Mouse (Mus musculus) heart, adult 2 months (tissue): Measurements from ENCODE around the gene Tenm3. TPM values are rescaled to one million over a fixed set of nuclear protein-coding genes. Genes with fewer than 3 reads are reported as not detected.

ENCODE experiments used
- DNase-seq, 2 experiments: peaks; one replicate each; pipeline ENCODE4 v3.0.0; 2021
- H3K27ac ChIP-seq: fragments of 200-600 bp; 2 replicates; pipeline ENCODE4 v1.8.1; 2022
- H3K27me3 ChIP-seq: fragments of 200-500 bp; 2 replicates; pipeline ENCODE4 v1.6.1; 2012; ENCODE audit warnings: mild to moderate bottlenecking, low read length, inconsistent platforms, mixed read lengths; ENCODE audit not compliant: control insufficient read depth, insufficient read depth
- H3K36me3 ChIP-seq: fragments of 200-500 bp; 2 replicates; pipeline ENCODE4 v1.6.1; 2012; ENCODE audit warnings: low read length, inconsistent platforms; ENCODE audit not compliant: control insufficient read depth, insufficient read depth
- H3K4me1 ChIP-seq: fragments of 200-500 bp; 2 replicates; pipeline ENCODE4 v1.6.1; 2011; ENCODE audit warnings: low read length; ENCODE audit not compliant: control insufficient read depth, insufficient read depth
- H3K4me3 ChIP-seq: fragments of 200-600 bp; 2 replicates; pipeline ENCODE4 v1.8.1; 2022
- H3K79me2 ChIP-seq: fragments of 200-500 bp; replicated peaks from 2 replicates; pipeline ENCODE4 v1.6.1; 2012; ENCODE audit warnings: mild to moderate bottlenecking, inconsistent platforms, low read length, moderate library complexity, mixed read lengths; ENCODE audit not compliant: control insufficient read depth, insufficient read depth
- H3K9ac ChIP-seq: fragments of 200-500 bp; 2 replicates; pipeline ENCODE4 v1.6.1; 2012; ENCODE audit warnings: low read depth, mild to moderate bottlenecking, control low read depth, inconsistent platforms, low read length, mixed read lengths
- CTCF ChIP-seq: fragments of 200-600 bp; IDR thresholded peaks from 2 replicates; pipeline ENCODE4 v1.8.1; 2022; ENCODE audit warnings: antibody characterized with exemption, mild to moderate bottlenecking, moderate library complexity
- EP300 ChIP-seq: fragments of 200-500 bp; IDR thresholded peaks from 2 replicates; pipeline ENCODE4 v1.6.1; 2011; ENCODE audit warnings: low read depth, low read length, control low read depth; ENCODE audit not compliant: insufficient read depth
- POLR2A ChIP-seq: fragments of 200-500 bp; IDR thresholded peaks from 2 replicates; pipeline ENCODE4 v1.6.1; 2011; ENCODE audit warnings: mild to moderate bottlenecking, low read depth, low read length, control low read depth; ENCODE audit not compliant: insufficient read depth
- WGBS: fragments of 180-500 bp; shearing (Covaris S2); methylation state at CpG from one replicate; pipeline ENCODE4 v1.1.7; 2018; 5-methylcytosine and 5-hydroxymethylcytosine counted together
- intact Hi-C: fragments of 180-260 bp; cut with DNase I; formaldehyde crosslinking; loops from one replicate; pipeline ENCODE4 v1.15.1; 2025
- polyA plus RNA-seq: library from polyadenylated mRNA; depleted of rRNA; stranded (reverse); fragments of >200 nt; gene quantifications from 2 replicates; pipeline ENCODE4 v1.2.3, GENCODE M21; 2012
- total RNA-seq, 2 experiments: library from RNA; stranded (reverse); gene quantifications; 2 replicates each; pipeline ENCODE4 v1.2.3; 2021

Tenm3 gene
- total and polyA plus RNA-seq, 3 experiments, result 2.0 to 3.8 (median 2.2) TPM

DNA sequence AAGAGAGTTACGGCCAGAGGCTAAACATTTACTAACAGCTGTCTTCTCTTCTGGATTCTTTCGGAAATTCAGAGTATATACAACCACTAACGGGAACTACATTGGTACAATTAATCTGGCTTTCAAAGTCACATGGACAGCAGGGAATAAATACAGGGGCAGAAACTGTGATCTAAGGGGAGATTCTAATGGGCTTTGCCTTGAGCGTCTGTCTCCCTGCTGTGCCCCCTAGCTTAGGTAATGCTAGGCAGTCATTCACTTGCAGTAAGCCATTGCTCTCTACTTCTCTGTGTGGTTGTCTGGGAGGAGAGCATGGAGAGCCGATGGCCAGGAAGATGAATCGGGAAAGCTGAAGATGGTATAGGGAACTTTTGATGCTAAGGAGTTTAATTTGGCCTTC, 264.0 kb downstream of the Tenm3 start:
- 60% methylated on average over 6 of the region's 6 CpGs for WGBS
- intact Hi-C loops, result no loop called here
- TF ChIP-seq CTCF (no peak), POLR2A (no peak), EP300 (no peak)
- Histone ChIP-seq H3K9ac (no peak overlapping the region), H3K27me3 (no peaks in the 10 kb centered on the region), H3K79me2 (no peaks in the 10 kb centered on the region), H3K4me3 (no peak overlapping the region), H3K4me1 (no peaks in the 10 kb centered on the region), H3K27ac (no peak overlapping the region), H3K36me3 (no peaks in the 10 kb centered on the region)
- DNase-seq, result no peak

DNA sequence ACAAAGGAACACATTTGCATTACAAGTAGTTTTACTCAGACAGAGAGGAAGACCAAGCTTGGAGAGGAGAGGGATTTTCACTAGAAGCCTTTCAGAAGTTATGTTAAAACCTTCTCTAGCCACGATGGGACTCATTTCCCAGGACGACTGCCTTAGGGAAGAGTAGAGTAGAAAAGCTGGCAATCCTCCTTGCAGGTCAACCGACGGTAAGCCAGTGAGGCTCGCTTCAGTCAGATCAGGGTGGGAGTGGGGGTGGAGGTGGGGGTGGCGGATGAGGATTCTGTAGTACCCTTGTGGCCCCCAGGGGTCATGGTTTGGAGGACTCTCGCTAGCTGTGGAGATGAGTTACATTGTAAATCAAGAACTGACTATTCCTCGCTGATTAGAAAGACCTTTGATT, 264.6 kb downstream of the Tenm3 start:
- Histone ChIP-seq H3K4me3 (no peak overlapping the region), H3K4me1 (no peaks in the 10 kb centered on the region), H3K27ac (no peak overlapping the region), H3K9ac (no peak overlapping the region), H3K79me2 (no peaks in the 10 kb centered on the region), H3K36me3 (no peaks in the 10 kb centered on the region), H3K27me3 (no peaks in the 10 kb centered on the region)
- WGBS, result 39% methylated on average over 8 of the region's 8 CpGs
- intact Hi-C loops, result no loop called here
- no peak for TF ChIP-seq POLR2A
- TF ChIP-seq CTCF, result no peak
- no peak for TF ChIP-seq EP300
- DNase-seq, result no peak

DNA sequence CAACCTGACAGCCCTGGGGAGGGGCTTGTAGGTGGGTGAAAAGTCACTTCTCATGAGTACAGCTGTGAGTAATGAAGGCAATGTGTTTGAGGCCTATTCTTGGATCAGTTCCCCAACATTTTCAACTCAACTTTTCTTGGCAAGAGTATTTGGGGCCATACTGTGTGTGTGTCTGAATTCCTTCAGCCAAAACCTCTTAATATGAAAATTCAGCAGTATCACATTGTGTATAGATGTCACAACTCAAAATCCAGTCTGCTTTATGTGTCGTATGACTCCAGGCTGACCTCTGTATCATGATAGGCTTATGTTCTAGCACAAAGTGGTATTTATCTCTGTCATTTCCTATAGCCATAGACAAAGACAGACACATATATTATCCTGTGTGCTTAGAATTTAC, 270.8 kb downstream of the Tenm3 start:
- H3K4me3 ChIP-seq, result no peak overlapping the region
- no peak for DNase-seq
- no peak overlapping the region for H3K9ac ChIP-seq
- TF ChIP-seq CTCF (no peak), EP300 (no peak), POLR2A (no peak)
- intact Hi-C loops, result no loop called here
- no peaks in the 10 kb centered on the region for H3K4me1 ChIP-seq
- no peaks in the 10 kb centered on the region for H3K27me3 ChIP-seq
- no peaks in the 10 kb centered on the region for H3K79me2 ChIP-seq
- no peaks in the 10 kb centered on the region for H3K36me3 ChIP-seq
- no peak overlapping the region for H3K27ac ChIP-seq
- 80% methylated on average over 1 of the region's 1 CpGs for WGBS

DNA sequence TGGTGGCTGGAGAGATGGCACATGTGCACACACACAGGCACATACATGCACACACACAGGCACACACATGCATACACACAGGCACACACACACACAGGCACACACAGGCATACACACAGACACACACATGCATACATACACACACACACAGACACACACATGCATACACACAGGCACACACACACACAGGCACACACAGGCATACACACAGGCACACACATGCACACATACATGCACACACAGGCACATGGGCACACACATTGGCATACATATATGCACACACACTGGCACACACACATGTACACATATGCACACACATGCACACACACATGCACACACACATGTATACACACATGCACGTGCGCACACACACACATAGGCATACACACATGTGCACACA, 271.4 kb downstream of the Tenm3 start:
- H3K36me3 ChIP-seq, result no peaks in the 10 kb centered on the region
- H3K9ac ChIP-seq, result no peak overlapping the region
- H3K79me2 ChIP-seq, result no peaks in the 10 kb centered on the region
- TF ChIP-seq EP300 (no peak), POLR2A (no peak), CTCF (no peak)
- H3K27me3 ChIP-seq, result no peaks in the 10 kb centered on the region
- WGBS, result 91% methylated on average over 2 of the region's 2 CpGs
- no peak overlapping the region for H3K27ac ChIP-seq
- H3K4me1 ChIP-seq, result no peaks in the 10 kb centered on the region
- intact Hi-C loops, result no loop called here
- no peak overlapping the region for H3K4me3 ChIP-seq
- DNase-seq, result no peak

DNA sequence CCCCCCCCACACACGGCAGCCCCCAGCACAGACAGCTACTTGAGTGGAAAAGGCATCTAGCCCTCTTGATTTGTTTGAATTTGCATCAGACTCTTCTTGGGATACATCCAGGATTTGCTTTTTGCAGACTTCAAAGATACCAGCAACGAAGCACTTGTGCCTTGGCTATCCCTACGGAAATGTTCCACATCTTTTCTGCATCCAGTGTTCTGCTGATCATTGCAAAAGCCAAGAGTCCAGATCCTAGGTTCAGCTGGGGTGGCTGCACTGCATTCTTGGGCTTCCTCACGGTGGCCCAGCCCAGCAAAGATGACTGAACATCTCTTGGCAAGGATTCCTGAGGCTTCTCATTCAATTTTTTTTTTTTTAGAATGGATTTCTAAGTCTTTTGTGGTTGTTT, 275.1 kb downstream of the Tenm3 start:
- Histone ChIP-seq H3K79me2 (no peaks in the 10 kb centered on the region), H3K27ac (no peak overlapping the region), H3K27me3 (no peaks in the 10 kb centered on the region), H3K36me3 (no peaks in the 10 kb centered on the region), H3K4me1 (no peaks in the 10 kb centered on the region), H3K9ac (no peak overlapping the region), H3K4me3 (no peak overlapping the region)
- no peak for DNase-seq
- TF ChIP-seq POLR2A (no peak), EP300 (no peak), CTCF (no peak)
- WGBS, result 50% methylated on average over 4 of the region's 4 CpGs
- intact Hi-C loops, result no loop called here

DNA sequence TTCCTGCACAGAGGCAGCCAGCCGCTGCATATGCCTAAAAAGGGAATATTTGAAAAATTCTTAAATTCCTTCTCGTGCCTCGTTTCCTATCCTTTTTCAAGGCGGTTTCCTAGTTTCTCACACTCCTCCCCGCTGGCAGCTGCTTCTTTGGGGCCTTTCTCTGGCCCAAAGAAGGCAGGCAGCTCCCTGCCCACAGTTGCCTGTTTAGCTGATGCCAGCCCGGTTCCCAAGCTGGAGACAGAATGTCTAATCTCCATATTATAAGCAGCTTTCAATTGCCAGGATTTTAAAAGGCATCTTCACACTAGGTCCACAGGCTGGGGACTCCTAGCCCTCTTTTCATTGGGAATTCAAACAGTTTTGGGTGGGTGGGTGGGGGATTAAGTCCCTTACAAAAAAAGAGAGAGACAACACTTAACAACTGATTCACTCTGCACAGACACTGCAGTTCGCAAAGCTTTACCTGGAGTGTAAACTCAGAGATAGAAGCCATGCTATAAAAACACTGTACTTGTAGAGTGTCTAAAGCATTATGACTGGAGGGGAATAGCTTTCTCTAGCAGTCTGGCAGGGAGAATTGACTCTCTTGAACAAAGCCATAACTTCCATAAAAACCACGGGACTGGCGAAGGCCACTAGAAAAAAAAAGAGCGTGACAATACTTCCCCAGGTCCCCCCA, 275.7 kb downstream of the Tenm3 start:
- DNase-seq, result no peak
- intact Hi-C loops, result no loop called here
- no peak overlapping the region for H3K4me3 ChIP-seq
- H3K27ac ChIP-seq, result no peak overlapping the region
- no peaks in the 10 kb centered on the region for H3K36me3 ChIP-seq
- no peaks in the 10 kb centered on the region for H3K79me2 ChIP-seq
- H3K27me3 ChIP-seq, result no peaks in the 10 kb centered on the region
- no peak overlapping the region for H3K9ac ChIP-seq
- TF ChIP-seq EP300, result no peak
- TF ChIP-seq POLR2A, result no peak
- no peak for TF ChIP-seq CTCF
- H3K4me1 ChIP-seq, result no peaks in the 10 kb centered on the region
- WGBS, result 73% methylated on average over 10 of the region's 10 CpGs

DNA sequence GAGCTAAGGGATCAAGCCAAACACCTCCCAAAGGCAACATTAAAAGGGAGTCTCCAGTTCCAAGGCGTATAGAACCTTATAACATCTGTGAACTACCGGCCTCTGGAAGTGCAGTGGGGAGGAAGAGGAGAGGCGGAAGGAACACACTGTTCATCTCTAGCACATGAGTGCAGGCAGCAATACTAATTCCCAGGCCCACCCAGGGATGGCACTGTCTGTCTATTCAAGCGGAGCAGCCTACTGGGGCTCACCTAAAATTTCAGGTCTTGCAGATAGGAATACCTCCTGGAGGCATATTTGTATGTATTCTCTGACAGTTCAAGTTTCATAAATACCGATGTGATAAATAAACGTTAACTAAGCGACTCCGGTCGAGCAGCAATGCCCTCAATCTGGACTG, 283.5 kb downstream of the Tenm3 start:
- no peak for DNase-seq
- WGBS, result 82% methylated on average over 9 of the region's 9 CpGs
- Histone ChIP-seq H3K27ac (no peak overlapping the region), H3K79me2 (no peaks in the 10 kb centered on the region), H3K4me3 (no peak overlapping the region), H3K36me3 (no peaks in the 10 kb centered on the region), H3K4me1 (no peaks in the 10 kb centered on the region), H3K9ac (no peak overlapping the region), H3K27me3 (peaks cover 7% of the 10 kb centered on the region)
- TF ChIP-seq CTCF (peak; percentile 27), POLR2A (no peak)
- intact Hi-C loops, result no loop called here
